Mouse (Mus musculus): ENCODE data around the gene Tcfl5.

Tcfl5 gene

DNA sequence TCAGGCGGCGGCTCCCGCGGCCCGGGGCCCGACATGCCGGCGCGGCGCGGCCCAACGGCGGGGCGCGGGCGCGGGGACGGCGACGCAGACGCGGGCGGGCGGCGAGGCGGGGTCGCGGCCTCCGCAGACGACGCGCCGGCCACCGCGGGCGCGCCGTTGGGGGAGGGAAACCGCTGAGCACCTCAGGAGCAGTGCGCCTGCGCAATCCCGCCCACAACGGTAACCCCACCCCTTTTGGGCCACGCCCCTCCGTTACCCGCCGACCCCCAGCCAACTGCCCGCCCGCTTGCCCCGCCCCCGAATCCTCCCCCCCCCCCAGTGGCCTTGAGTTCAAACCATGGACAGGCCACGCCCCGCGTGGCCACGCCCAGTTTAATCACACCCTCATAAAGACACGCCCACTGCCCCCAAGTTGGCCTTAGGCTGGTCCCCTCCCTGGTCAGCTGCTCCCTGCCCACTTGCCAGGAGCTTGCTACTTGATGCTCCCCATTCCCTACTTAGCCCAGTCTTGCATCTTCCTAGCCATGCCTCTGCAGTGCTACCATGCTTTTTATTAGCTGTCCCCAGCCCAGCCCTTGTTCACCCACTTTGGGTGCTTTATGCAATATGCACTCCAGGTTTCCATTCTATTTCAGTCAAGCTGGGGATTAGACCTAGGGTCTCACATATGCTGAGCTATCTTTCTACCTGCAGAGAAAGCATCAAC is at the start of gene Tcfl5:
TSS of gene Tcfl5 (minus strand) at position 154 of the 706 bp plus-strand sequence.
- DNase-seq (ENCODE audit: low read depth, low spot score), result no peak

DNA sequence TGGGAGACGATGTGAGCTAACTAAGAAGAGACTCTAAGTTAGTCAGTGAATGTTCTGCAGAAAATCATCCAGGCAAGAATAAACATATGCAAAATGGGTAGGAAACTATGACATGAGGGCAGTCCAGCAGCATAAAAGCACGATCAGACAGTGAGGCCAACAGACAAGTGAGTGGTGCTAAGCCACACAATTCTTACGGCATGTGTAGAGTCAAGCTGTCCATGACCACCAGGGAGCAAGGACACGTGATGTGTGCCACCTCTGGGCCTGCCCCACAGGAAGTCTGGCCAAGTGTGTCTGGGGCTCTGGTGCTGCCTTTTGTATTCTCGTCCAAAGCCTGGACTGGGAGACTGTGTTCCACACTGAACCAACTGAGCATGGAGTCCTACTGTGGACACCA is 47.3 kb upstream of the Tcfl5 start:
- DNase-seq (ENCODE audit: low read depth, low spot score), result no peak

DNA sequence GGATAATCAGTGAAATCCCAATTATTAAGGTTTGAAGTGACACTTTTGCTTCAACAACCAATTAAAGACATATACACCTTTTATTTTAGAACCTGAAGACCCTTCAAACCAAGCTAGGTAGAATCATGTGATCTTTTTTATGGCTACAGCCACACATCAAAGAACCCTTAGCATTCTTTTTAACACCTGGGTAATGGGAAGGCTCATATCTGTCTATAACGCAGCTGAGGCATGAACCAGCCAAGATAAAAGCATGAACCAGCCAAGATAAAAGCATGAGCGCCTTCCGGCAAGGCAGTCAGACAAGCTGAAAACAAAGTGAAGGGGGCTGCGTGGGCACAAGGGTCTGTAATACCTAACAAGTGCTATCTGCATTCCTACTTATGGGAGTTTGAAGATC is 41.5 kb upstream of the Tcfl5 start:
- DNase-seq (ENCODE audit: low read depth, low spot score), result no peak

DNA sequence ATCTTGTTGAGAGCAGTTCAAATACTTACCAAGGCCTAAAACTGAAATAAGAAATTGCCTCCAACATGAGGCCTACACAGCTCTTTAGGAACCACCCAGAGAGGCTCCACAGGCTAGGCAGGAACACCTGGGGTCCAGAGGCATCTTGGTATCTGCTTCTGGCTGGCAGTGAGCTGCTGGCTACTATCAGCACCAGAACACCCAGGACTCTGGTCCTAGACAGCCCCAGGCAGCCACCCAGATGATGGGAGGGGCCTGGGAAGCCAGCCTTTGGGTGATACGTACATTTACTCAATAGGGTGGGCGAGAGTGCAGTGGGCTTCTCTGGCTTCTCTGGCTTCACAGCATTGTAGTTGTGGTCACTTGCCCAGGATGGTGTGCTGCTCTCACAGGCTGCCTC is 41.0 kb upstream of the Tcfl5 start:
- no peak for DNase-seq (ENCODE audit: low read depth, low spot score)

DNA sequence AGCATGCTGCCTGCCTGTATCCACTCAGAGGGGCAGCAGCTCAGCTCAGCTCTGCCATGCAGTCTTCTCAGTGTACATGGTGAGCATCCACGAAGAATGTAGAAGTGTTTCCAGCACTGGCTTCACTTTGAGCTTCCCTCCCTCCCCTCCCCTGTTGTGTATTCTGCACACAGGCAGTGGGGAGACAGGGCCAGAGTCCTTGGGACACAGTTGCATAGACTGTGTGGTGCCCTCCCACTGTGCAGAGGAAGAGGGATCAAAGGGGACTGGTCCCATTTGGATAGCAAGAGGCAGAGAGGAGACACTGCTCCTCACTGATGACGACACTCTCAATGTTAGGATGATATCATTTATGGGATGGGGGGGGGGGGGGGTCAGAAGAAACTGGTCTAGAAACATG is 38.7 kb upstream of the Tcfl5 start:
- DNase-seq (ENCODE audit: low read depth, low spot score), result no peak

DNA sequence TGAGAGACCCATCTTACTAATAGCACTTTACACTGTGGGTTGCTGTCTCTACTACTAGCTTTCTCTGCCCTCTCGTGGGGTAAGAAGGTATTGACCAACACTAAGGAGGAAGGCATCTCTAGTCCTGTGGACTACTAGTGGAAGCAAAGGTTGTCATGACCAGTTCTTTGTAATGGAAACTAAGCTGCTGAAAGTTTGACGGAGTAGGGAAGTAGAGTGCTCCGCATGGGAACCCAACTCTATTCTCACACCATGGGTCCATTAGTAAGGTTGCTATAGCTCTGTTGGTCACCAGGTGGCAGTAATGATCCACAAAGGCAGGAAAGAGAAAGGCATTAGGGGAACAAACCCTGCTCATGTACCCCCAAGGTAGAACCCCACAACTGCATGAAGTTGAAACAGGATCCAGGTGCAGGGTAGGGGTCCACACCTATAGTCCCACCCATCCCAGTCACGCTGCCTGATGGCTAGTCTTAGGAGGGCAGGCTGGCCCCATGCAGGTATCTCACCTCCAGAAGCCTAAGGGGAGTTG is 36.2 kb upstream of the Tcfl5 start:
- DNase-seq (ENCODE audit: low read depth, low spot score), result peak; percentile 57

- no peak for DNase-seq (ENCODE audit: low read depth, low spot score)
Measured at GRCm38 (mm10) chr2:180676706-180677105, 34.2 kb upstream of the Tcfl5 start.

DNA sequence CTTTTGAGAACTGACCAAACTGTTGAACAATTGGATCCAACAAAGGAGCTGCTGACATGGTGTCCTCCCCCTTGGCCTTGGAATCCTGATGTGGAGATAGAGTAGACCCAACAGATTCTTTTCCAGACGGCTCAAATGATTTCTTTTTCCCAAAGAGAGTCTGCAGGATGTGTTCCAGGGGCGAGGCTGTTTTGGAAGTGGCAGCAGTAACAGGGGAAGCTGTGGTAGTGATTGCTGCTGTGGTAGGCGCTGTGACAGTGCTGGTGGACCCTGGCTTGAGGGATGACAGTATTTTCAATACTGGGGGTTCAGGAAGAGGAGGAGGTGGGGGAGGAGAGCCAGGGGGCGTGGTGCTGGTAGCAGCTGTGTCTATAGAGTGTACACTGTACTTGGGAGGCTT is 19.5 kb upstream of the Tcfl5 start:
- no peak for DNase-seq (ENCODE audit: low read depth, low spot score)

- DNase-seq (ENCODE audit: low read depth, low spot score), result no peak
Measured at GRCm38 (mm10) chr2:180660521-180660920, 18.0 kb upstream of the Tcfl5 start.

- DNase-seq (ENCODE audit: low read depth, low spot score), result no peak
Measured at GRCm38 (mm10) chr2:180659353-180660150, 17.0 kb upstream of the Tcfl5 start.

- no peak for DNase-seq (ENCODE audit: low read depth, low spot score)
Measured at GRCm38 (mm10) chr2:180658381-180658780, 15.9 kb upstream of the Tcfl5 start.

- peak; percentile 71 for DNase-seq (ENCODE audit: low read depth, low spot score)
Measured at GRCm38 (mm10) chr2:180657394-180658013, 15.0 kb upstream of the Tcfl5 start.

GRCm38 (mm10) chr2:180655150-180655549 is 12.6 kb upstream of the Tcfl5 start:
- DNase-seq (ENCODE audit: low read depth, low spot score), result no peak

GRCm38 (mm10) chr2:180654666-180655065 is 12.2 kb upstream of the Tcfl5 start:
- DNase-seq (ENCODE audit: low read depth, low spot score), result no peak

DNA sequence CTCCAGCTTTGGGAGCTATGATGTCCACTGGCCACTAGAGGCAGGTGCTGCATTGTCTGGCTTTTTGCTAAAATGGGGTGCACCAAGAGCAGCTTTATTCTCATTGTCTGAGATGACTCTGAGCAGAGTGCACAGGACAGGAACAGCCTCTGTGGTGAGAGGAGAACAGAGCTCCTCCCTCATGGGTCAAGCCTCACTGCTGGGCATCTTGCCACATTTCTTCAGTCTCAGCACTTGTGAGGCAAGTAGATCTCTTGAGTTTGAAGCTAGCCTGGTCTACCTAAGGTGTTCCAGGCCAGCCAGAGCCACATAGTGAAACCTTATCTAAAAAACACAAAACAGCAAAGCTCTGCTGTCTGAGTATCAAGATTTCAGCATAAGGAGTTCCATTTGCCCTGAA is 4.3 kb upstream of the Tcfl5 start:
- DNase-seq (ENCODE audit: low read depth, low spot score), result no peak

GRCm38 (mm10) chr2:180643626-180644025 is 1.1 kb upstream of the Tcfl5 start:
- DNase-seq (ENCODE audit: low read depth, low spot score), result no peak

GRCm38 (mm10) chr2:180641576-180642554 is 643 bp downstream of the Tcfl5 start:
- no peak for DNase-seq (ENCODE audit: low read depth, low spot score)

DNA sequence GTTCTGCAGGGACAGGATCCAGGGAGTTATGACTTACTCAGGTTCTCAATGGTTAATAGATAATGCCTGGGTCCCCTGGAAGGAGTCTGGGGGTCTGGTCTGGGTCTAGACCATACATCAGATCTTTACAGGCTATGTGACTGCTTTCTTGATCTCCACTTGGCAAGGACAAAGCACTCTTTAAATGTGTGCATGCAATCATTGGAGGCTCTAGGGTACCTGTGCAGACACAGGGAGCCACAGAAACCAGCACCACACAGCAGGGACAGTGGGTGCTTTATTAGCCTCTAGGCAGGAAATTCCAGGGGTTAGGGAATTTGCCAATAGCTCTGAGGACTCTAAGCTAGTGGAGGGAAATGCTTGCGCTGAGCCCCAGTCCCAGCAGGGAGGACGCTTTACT is 30.6 kb downstream of the Tcfl5 start:
- DNase-seq (ENCODE audit: low read depth, low spot score), result no peak

- no peak for DNase-seq (ENCODE audit: low read depth, low spot score)
Measured at GRCm38 (mm10) chr2:180610283-180610682, 32.2 kb downstream of the Tcfl5 start.

- DNase-seq (ENCODE audit: low read depth, low spot score), result no peak
Measured at GRCm38 (mm10) chr2:180604781-180605180, 37.7 kb downstream of the Tcfl5 start.

DNA sequence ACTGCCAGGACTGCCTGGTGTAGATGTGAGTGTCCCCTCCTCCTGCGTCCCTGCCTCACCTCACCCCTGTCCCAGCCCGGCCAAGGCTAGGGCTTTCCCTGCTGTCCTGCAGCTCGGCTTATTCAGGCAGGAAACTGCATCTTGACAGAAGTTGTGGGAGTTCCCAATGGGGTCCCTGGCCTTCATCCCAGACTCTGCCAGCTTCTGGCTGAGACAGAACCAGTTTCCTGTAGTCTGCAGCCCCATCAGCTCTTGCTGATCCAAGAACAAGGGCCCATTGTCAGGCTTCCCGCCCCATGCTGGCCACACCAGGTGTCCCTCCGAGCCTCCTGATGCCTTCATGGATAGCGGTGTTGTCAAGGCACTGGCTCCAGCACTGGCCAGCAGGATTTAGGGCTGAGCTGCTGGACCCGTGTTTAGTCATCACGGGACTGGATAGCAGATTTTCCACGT is 41.9 kb downstream of the Tcfl5 start:
- no peak for DNase-seq (ENCODE audit: low read depth, low spot score)
